ENCODE assay signal across 18 mouse cellular contexts in genomic region chr2:70933516-70933915, GRCm38 (mm10).
"Had no signal": no experiment of that assay in that cellular context is flagged by ENCODE, and none has a peak within 500 bp of the region (broad histone marks: within the 10 kb centered on the region; RNA-seq: fewer than 3 reads in every experiment).

No protein-coding gene starts in this region.

- DNase-seq: kidney, adult 9 months; kidney, postnatal 14 days; kidney, postnatal 4 days; left cerebral cortex, postnatal 4 days; lung, adult 18-20 months; lung, postnatal 10 days; lung, postnatal 4 days; right cerebral cortex, postnatal 25 days had no signal

- H3K4me3 ChIP-seq: limb, embryonic 12.5 days; limb, embryonic 15.5 days; liver, embryonic 12.5 days; liver, embryonic 15.5 days; lung, embryonic 15.5 days; midbrain, embryonic 12.5 days; midbrain, embryonic 15.5 days; neural tube, embryonic 12.5 days; neural tube, embryonic 15.5 days had no signal

- H3K27me3 ChIP-seq: limb, embryonic 12.5 days; limb, embryonic 15.5 days; liver, embryonic 15.5 days; lung, embryonic 15.5 days; midbrain, embryonic 12.5 days; midbrain, embryonic 15.5 days; neural tube, embryonic 12.5 days; neural tube, embryonic 15.5 days had no signal

- H3K27ac ChIP-seq: limb, embryonic 12.5 days; limb, embryonic 15.5 days; liver, embryonic 12.5 days; liver, embryonic 15.5 days; lung, embryonic 15.5 days; midbrain, embryonic 12.5 days; midbrain, embryonic 15.5 days; neural tube, embryonic 12.5 days; neural tube, embryonic 15.5 days; stomach, postnatal 0 days had no signal

- H3K4me1 ChIP-seq: limb, embryonic 12.5 days; limb, embryonic 15.5 days; liver, embryonic 15.5 days; lung, embryonic 15.5 days; midbrain, embryonic 12.5 days; midbrain, embryonic 15.5 days; neural tube, embryonic 12.5 days had no signal

- H3K36me3 ChIP-seq: limb, embryonic 12.5 days; limb, embryonic 15.5 days; liver, embryonic 12.5 days; liver, embryonic 15.5 days; lung, embryonic 15.5 days; midbrain, embryonic 12.5 days; midbrain, embryonic 15.5 days; neural tube, embryonic 12.5 days; neural tube, embryonic 15.5 days had no signal
